Mouse (Mus musculus) midbrain, embryonic 10.5 days (tissue): ENCODE results near the gene Ppp1ca. TPM values are rescaled to one million over a fixed set of nuclear protein-coding genes. Genes with fewer than 3 reads are reported as not detected.
A peak's percentile ranks its signal among the peaks of the same experiment; 100 is the strongest.

Source experiments
- DNase-seq: peaks from one replicate; pipeline ENCODE4 v3.0.0-alpha.2; 2017; ENCODE audit warnings: low spot score
- H3K27ac ChIP-seq: fragments of 300-500 bp; sonication (generic); replicated peaks from 2 replicates; pipeline ENCODE4 v1.5.1; 2016; ENCODE audit warnings: mild to moderate bottlenecking
- H3K27me3 ChIP-seq: fragments of 300-500 bp; sonication (generic); 2 replicates; pipeline ENCODE4 v1.6.1; 2016; ENCODE audit warnings: low read depth, mild to moderate bottlenecking; ENCODE audit not compliant: poor library complexity, severe bottlenecking
- H3K36me3 ChIP-seq: fragments of 300-500 bp; sonication (generic); 2 replicates; pipeline ENCODE4 v1.6.1; 2016; ENCODE audit warnings: mild to moderate bottlenecking, moderate library complexity
- H3K4me1 ChIP-seq: fragments of 300-500 bp; sonication (generic); 2 replicates; pipeline ENCODE4 v1.6.1; 2016
- H3K4me3 ChIP-seq: fragments of 300-500 bp; sonication (generic); 2 replicates; pipeline ENCODE4 v1.5.1; 2016; ENCODE audit warnings: mild to moderate bottlenecking, moderate library complexity
- H3K9me3 ChIP-seq: fragments of 300-500 bp; sonication (generic); replicated peaks from 2 replicates; pipeline ENCODE4 v1.6.1; 2016; ENCODE audit warnings: mild to moderate bottlenecking
- WGBS: fragments of 180-500 bp; shearing (Covaris S2); methylation state at CpG from one replicate; pipeline ENCODE4 v1.1.7; 2016; 5-methylcytosine and 5-hydroxymethylcytosine counted together
- polyA plus RNA-seq: library from polyadenylated mRNA; unstranded; fragments of >200 nt; fragmentation: Nextera tagmentation; extraction: Ambion mirVana; gene quantifications from 2 replicates; pipeline ENCODE4 v1.2.1, GENCODE M21; 2016

Gene Ppp1ca
- polyA plus RNA-seq, 1 experiment from 2014 or later = 1,059 TPM

DNA sequence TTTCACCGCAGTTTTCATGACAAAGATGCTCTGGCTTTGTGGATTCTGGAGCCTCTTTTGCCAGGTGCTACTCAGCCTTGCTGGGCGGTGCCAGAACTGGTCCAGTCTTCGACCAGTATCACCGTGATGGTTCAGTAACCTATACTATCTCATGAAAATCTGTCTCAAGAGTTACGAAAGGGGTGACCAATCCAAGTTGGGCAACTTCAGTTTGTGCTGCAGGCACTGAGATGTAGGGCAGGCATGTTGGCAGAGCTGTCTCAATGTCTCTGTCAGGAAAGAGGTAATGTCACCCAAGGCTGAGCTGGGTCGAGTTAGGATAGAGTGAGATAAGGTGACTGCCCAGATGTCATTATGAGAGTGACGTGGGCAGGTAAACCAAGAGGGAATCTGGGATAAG lies 11.5 kb upstream of the Ppp1ca start:
- Histone ChIP-seq H3K27me3 (0 out of 2 replicates have a peak, but pooled peaks cover 5% of the 10 kb centered on the region), H3K9me3 (no peaks in the 10 kb centered on the region), H3K4me1 (peaks cover 20% of the 10 kb centered on the region), H3K36me3 (no peaks in the 10 kb centered on the region), H3K4me3 (no peak overlapping the region), H3K27ac (no peak overlapping the region)
- DNase-seq = no peak
- 89% methylated on average over 7 of the region's 7 CpGs for WGBS

GRCm38 (mm10) chr19:4181892-4182291 lies 10.0 kb upstream of the Ppp1ca start:
- Histone ChIP-seq H3K9me3 (no peaks in the 10 kb centered on the region), H3K27me3 (no peaks in the 10 kb centered on the region), H3K27ac (no peak overlapping the region), H3K36me3 (no peaks in the 10 kb centered on the region), H3K4me1 (peaks cover 16% of the 10 kb centered on the region), H3K4me3 (no peak overlapping the region)
- DNase-seq = no peak
- 37% methylated on average over 3 of the region's 3 CpGs for WGBS

- H3K36me3 ChIP-seq = no peaks in the 10 kb centered on the region
- no peak overlapping the region for H3K4me3 ChIP-seq
- peaks cover 16% of the 10 kb centered on the region for H3K4me1 ChIP-seq
- no peak for DNase-seq
- no peaks in the 10 kb centered on the region for H3K9me3 ChIP-seq
- no peaks in the 10 kb centered on the region for H3K27me3 ChIP-seq
- no peak overlapping the region; the same call in 1 of the 2 replicates for H3K27ac ChIP-seq
- WGBS = 88% methylated on average over 2 of the region's 2 CpGs
Measured at GRCm38 (mm10) chr19:4183689-4184088, 8.2 kb upstream of the Ppp1ca start.

DNA sequence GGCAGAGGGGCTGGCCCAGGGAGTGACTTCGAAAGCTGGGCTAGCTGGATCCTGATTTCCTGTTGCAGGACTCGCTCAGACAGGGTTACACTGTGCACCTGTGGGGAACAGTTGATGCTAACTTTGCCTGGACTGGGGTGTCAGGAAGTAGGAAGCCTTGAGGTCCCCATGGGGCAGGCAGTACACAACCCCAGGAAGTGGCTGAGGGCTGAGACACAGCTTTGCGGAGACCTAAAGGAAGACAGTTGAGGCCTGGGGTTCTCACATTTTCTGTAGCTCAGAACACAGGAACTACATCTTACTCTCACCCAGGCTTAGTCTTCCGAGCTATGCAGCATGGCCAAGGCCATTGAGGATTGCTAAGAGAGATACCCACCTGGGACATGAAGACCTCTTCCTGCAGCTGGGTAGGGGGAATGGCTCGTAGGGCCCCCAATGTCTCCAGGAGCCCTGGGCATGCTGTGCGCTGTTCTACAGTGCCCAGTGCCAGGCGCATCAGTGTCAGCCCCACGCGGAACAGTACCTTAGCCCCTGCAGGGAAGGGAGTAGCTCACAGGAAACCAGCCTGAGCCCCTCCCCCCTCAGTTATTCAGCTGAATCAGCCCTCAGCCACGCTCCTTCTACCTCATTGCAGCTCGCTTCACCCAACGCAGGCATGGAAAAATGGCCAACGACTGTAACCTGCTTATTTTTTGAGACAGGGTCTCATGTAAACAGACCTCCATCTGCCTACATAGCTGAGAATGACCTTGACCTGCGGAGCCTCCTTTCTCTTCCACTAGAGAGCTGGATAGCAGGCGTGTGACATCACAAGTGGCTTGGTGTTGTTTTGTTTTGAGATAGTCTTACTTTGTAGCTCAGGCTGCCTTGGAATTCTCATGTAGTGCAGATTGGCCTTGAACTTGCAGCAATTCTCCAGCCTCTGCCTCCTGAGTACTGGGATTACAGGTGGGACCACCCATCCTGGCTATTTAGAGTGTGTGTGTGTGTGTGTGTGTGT lies 6.6 kb upstream of the Ppp1ca start:
- Histone ChIP-seq H3K27ac (no peak overlapping the region), H3K27me3 (no peaks in the 10 kb centered on the region), H3K9me3 (no peaks in the 10 kb centered on the region), H3K4me3 (no peak overlapping the region), H3K36me3 (no peaks in the 10 kb centered on the region), H3K4me1 (peaks cover 16% of the 10 kb centered on the region)
- no peak for DNase-seq
- 63% methylated on average over 15 of the region's 15 CpGs for WGBS

DNA sequence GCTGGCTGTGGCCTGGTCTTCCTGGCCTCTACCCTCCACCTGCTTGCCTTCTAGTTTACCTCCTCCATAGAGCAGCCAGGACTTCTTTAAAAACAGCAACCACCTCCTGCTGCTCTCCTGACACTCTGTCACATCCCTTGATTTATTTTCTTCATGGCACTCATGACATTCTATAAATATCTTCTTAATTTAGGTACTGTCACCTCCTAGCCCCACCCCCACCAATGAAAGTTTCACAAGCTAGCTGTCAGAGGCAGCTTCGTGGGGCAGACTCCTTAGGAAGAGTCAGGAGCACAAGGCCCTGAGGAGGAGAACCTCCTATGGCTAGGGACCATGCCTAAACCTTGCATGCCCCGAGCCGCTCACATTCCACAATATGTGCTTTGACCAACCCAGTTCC lies 4.6 kb upstream of the Ppp1ca start:
- Histone ChIP-seq H3K9me3 (no peaks in the 10 kb centered on the region), H3K27ac (no peak overlapping the region), H3K4me3 (no peak overlapping the region), H3K27me3 (no peaks in the 10 kb centered on the region), H3K36me3 (no peaks in the 10 kb centered on the region), H3K4me1 (peaks cover 26% of the 10 kb centered on the region)
- WGBS = 78% methylated on average over 3 of the region's 3 CpGs
- no peak for DNase-seq

- no peak for DNase-seq
- no peak overlapping the region for H3K4me3 ChIP-seq
- WGBS = 87% methylated on average over 12 of the region's 12 CpGs
- H3K9me3 ChIP-seq = no peaks in the 10 kb centered on the region
- H3K27ac ChIP-seq = no peak overlapping the region
- H3K27me3 ChIP-seq = no peaks in the 10 kb centered on the region
- H3K4me1 ChIP-seq = peaks cover 38% of the 10 kb centered on the region
- H3K36me3 ChIP-seq = peaks cover 12% of the 10 kb centered on the region
Measured at GRCm38 (mm10) chr19:4189051-4189620, 2.7 kb upstream of the Ppp1ca start.

- peak within 1 kb of the TSS; percentile 96 for H3K4me3 ChIP-seq
- H3K4me1 ChIP-seq = peaks cover 34% of the 10 kb centered on the region
- peaks cover 29% of the 10 kb centered on the region for H3K36me3 ChIP-seq
- no peak for DNase-seq
- no peaks in the 10 kb centered on the region for H3K27me3 ChIP-seq
- peak within 1 kb of the TSS; percentile 97 for H3K27ac ChIP-seq
- 76% methylated on average over 4 of the region's 4 CpGs for WGBS
- H3K9me3 ChIP-seq = no peaks in the 10 kb centered on the region
Measured at GRCm38 (mm10) chr19:4190831-4191334, 982 bp upstream of the Ppp1ca start, which contains the start of gene Tbc1d10c. TSS of gene Tbc1d10c (minus strand) at chr19:4191284.

GRCm38 (mm10) chr19:4192251-4192985 lies 553 bp downstream of the Ppp1ca start:
- H3K9me3 ChIP-seq = no peaks in the 10 kb centered on the region
- peak overlapping the region; percentile 96 for H3K4me3 ChIP-seq
- WGBS = under 1% methylated on average over 52 of the region's 52 CpGs
- H3K4me1 ChIP-seq = peaks cover 44% of the 10 kb centered on the region
- DNase-seq = no peak
- peaks cover 44% of the 10 kb centered on the region for H3K36me3 ChIP-seq
- H3K27ac ChIP-seq = peak overlapping the region; percentile 97
- H3K27me3 ChIP-seq = no peaks in the 10 kb centered on the region

DNA sequence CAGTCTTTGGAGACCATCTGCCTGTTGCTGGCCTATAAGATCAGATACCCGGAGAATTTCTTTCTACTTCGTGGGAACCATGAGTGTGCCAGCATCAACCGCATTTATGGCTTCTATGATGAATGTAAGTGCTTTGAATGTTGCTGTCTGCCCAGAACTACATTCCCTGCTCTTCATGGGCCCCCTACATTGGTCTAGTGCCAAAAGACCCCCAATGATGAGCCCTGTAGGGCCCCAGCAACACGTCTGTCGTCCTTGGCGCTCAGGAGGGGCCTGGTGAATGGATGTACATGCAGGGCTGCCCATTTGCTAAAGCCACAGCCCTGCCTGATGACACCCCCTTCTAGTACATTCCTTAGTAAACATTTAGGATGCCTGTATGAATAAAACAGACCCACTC lies 1.3 kb downstream of the Ppp1ca start:
- Histone ChIP-seq H3K9me3 (no peaks in the 10 kb centered on the region), H3K27me3 (no peaks in the 10 kb centered on the region), H3K27ac (peak overlapping the region; percentile 97), H3K36me3 (peaks cover 52% of the 10 kb centered on the region), H3K4me1 (peaks cover 44% of the 10 kb centered on the region), H3K4me3 (peak overlapping the region; percentile 96)
- no peak for DNase-seq
- 72% methylated on average over 6 of the region's 6 CpGs for WGBS

DNA sequence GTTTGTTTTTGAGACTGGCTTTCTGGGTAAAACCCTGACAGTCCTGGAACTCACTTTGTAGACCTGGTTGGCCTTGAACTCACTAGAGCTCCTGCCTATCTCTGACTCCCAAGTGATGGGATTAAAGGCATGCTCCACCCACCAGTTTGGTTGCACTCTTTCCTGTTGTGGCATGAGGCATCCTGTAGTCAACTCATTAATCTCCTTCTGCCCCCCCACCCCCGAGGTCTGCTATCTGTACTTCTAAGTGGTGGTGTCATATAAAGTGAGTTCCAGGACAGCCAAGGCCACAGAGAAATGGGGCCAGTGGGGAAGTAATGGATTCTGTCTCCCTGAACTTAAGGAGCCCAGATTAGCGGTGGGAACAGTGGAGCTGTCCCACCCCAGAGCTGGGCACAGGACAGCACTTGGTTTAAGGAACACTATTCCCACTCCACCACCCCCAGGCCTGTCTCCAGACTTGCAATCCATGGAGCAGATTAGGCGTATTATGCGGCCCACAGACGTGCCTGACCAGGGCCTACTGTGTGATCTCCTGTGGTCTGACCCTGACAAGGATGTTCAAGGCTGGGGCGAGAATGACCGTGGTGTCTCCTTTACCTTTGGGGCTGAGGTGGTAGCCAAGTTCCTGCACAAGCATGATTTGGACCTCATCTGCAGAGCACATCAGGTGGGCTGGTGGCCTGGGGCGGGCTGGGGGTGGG lies 2.3 kb downstream of the Ppp1ca start:
- no peaks in the 10 kb centered on the region for H3K27me3 ChIP-seq
- DNase-seq = no peak
- H3K36me3 ChIP-seq = peaks cover 62% of the 10 kb centered on the region
- H3K4me1 ChIP-seq = peaks cover 44% of the 10 kb centered on the region
- no peaks in the 10 kb centered on the region for H3K9me3 ChIP-seq
- 0 out of 2 replicates have a peak overlapping the region, but pooled peaks have one; percentile 14 for H3K4me3 ChIP-seq
- WGBS = 90% methylated on average over 8 of the region's 8 CpGs
- H3K27ac ChIP-seq = no peak overlapping the region

- Histone ChIP-seq H3K27ac (no peak overlapping the region), H3K4me1 (peaks cover 48% of the 10 kb centered on the region), H3K9me3 (no peaks in the 10 kb centered on the region), H3K4me3 (0 out of 2 replicates have a peak overlapping the region, but pooled peaks have one; percentile 14), H3K27me3 (no peaks in the 10 kb centered on the region), H3K36me3 (peaks cover 70% of the 10 kb centered on the region)
- WGBS = 84% methylated on average over 12 of the region's 12 CpGs
- no peak for DNase-seq
Measured at GRCm38 (mm10) chr19:4194776-4195650, 3.1 kb downstream of the Ppp1ca start.
